Mouse (Mus musculus) myocyte (in vitro differentiated cells): Measurements from ENCODE around the gene Akap13. TPM values are rescaled to one million over a fixed set of nuclear protein-coding genes. Genes with fewer than 3 reads are reported as not detected.
A peak's percentile ranks its signal among the peaks of the same experiment; 100 is the strongest.

Source experiments
- H3K27me3 ChIP-seq: one replicate; pipeline ENCODE4 v1.6.1; 2011; ENCODE audit not compliant: control insufficient read depth, insufficient read depth, insufficient read length
- H3K36me3 ChIP-seq: one replicate; pipeline ENCODE4 v1.6.1; 2011; ENCODE audit not compliant: control insufficient read depth, insufficient read depth
- H3K4me2 ChIP-seq: one replicate; pipeline ENCODE4 v1.6.1; 2011; ENCODE audit warnings: low read depth, control low read depth
- H3K4me3 ChIP-seq: one replicate; pipeline ENCODE4 v1.5.1; 2011; ENCODE audit warnings: mild to moderate bottlenecking, control low read depth, moderate library complexity
- H3K79me2 ChIP-seq: one replicate; pipeline ENCODE4 v1.6.1; 2011; ENCODE audit not compliant: control insufficient read depth, insufficient read depth
- H3ac ChIP-seq: one replicate; pipeline ENCODE4 v1.6.1; 2011; ENCODE audit not compliant: control insufficient read depth, insufficient read length
- CEBPB ChIP-seq: IDR thresholded peaks from 2 replicates; pipeline ENCODE4 v1.6.1; 2011; ENCODE audit warnings: mild to moderate bottlenecking, moderate library complexity; ENCODE audit not compliant: poor library complexity, insufficient read depth, severe bottlenecking
- E2F4 ChIP-seq: IDR thresholded peaks from one replicate; pipeline ENCODE4 v1.6.1; 2011; ENCODE audit warnings: mild to moderate bottlenecking, control low read depth, moderate library complexity; ENCODE audit not compliant: insufficient read depth
- MAX ChIP-seq: IDR thresholded peaks from one replicate; pipeline ENCODE4 v1.6.1; 2011; ENCODE audit warnings: low read depth, mild to moderate bottlenecking, control low read depth
- MYOD1 ChIP-seq, 3 experiments: IDR thresholded peaks; one replicate each; pipeline ENCODE4 v1.6.1; 2011; ENCODE audit warnings: control low read depth in 2 of 3, low read depth in 2 of 3, mild to moderate bottlenecking in 2 of 3, moderate library complexity in 1 of 3; ENCODE audit not compliant: insufficient read length in 2 of 3, control insufficient read depth in 1 of 3
- MYOG ChIP-seq, 3 experiments: IDR thresholded peaks; one replicate each; pipeline ENCODE4 v1.6.1; 2011; ENCODE audit warnings: control low read depth in 2 of 3, low read depth in 2 of 3, mild to moderate bottlenecking in 2 of 3; ENCODE audit not compliant: insufficient read length in 2 of 3, control insufficient read depth in 1 of 3, insufficient read depth in 1 of 3
- POLR2A ChIP-seq: IDR thresholded peaks from one replicate; pipeline ENCODE4 v1.6.1; 2011; ENCODE audit warnings: low read depth, mild to moderate bottlenecking, control low read depth, moderate library complexity; ENCODE audit not compliant: insufficient read length
- POLR2AphosphoS2 ChIP-seq: IDR thresholded peaks from one replicate; pipeline ENCODE4 v1.6.1; 2011; ENCODE audit warnings: low read depth, control low read depth; ENCODE audit not compliant: insufficient read length
- REST ChIP-seq: IDR thresholded peaks from one replicate; pipeline ENCODE4 v1.6.1; 2011; ENCODE audit warnings: mild to moderate bottlenecking, control low read depth, moderate library complexity; ENCODE audit not compliant: insufficient read depth, insufficient read length
- SRF ChIP-seq: IDR thresholded peaks from one replicate; pipeline ENCODE4 v1.6.1; 2011; ENCODE audit warnings: low read depth; ENCODE audit not compliant: control insufficient read depth, insufficient read length
- TCF12 ChIP-seq: IDR thresholded peaks from one replicate; pipeline ENCODE4 v1.6.1; 2011; ENCODE audit warnings: mild to moderate bottlenecking, control low read depth; ENCODE audit not compliant: poor library complexity, insufficient read depth, severe bottlenecking
- TCF3 ChIP-seq: IDR thresholded peaks from one replicate; pipeline ENCODE4 v1.6.1; 2011; ENCODE audit warnings: low read depth, control low read depth; ENCODE audit not compliant: insufficient read length
- USF1 ChIP-seq: IDR thresholded peaks from one replicate; pipeline ENCODE4 v1.6.1; 2011; ENCODE audit warnings: low read depth, mild to moderate bottlenecking, control low read depth, moderate library complexity
- polyA plus RNA-seq: library from polyadenylated mRNA; unstranded; fragments of >200 nt; fragmentation: generic; extraction: Trizol; gene quantifications from one replicate; pipeline ENCODE4 v1.2.1, GENCODE M21; 2012; ENCODE audit warnings: missing spikeins

Akap13 gene
- polyA plus RNA-seq, 1 experiment = 13.9 TPM

- Histone ChIP-seq H3K4me2 (peak overlapping the region; percentile 89), H3K79me2 (peaks cover 55% of the 10 kb centered on the region), H3K4me3 (peak overlapping the region; percentile 61), H3K27me3 (no peaks in the 10 kb centered on the region), H3ac (peak overlapping the region; percentile 52), H3K36me3 (no peaks in the 10 kb centered on the region)
- TF ChIP-seq TCF3 (no peak), CEBPB (peak; percentile 50; the same call in 1 of the 2 replicates)
Observed at GRCm38 (mm10) chr7:75456152-75456888, 986 bp downstream of the Akap13 start.

- Histone ChIP-seq H3ac (no peak overlapping the region), H3K27me3 (no peaks in the 10 kb centered on the region), H3K36me3 (no peaks in the 10 kb centered on the region), H3K4me2 (peak overlapping the region; percentile 89), H3K79me2 (peaks cover 94% of the 10 kb centered on the region), H3K4me3 (no peak overlapping the region)
- TF ChIP-seq TCF12 (no peak), MYOD1 (IDR thresholded peaks at IDR 0.05; ENCODE audit: control insufficient read depth in 1 of 3, insufficient read length in 2 of 3, low read depth in 2 of 3) (no peak), MYOG (IDR thresholded peaks at IDR 0.05; ENCODE audit: control insufficient read depth in 1 of 3, insufficient read depth in 1 of 3, insufficient read length in 2 of 3, low read depth in 2 of 3) (no peak), SRF (no peak), POLR2A (no peak), CEBPB (no peak), REST (no peak), TCF3 (no peak)
Observed at GRCm38 (mm10) chr7:75460290-75460689, 5.0 kb downstream of the Akap13 start.

- Histone ChIP-seq H3ac (no peak overlapping the region), H3K4me2 (peak overlapping the region; percentile 31), H3K4me3 (no peak overlapping the region), H3K36me3 (no peaks in the 10 kb centered on the region), H3K79me2 (peaks cover 100% of the 10 kb centered on the region), H3K27me3 (no peaks in the 10 kb centered on the region)
- no peak for TF ChIP-seq REST
- peak; percentile 46 for TF ChIP-seq USF1
Observed at GRCm38 (mm10) chr7:75463579-75464162, 8.3 kb downstream of the Akap13 start.

- TF ChIP-seq TCF12 (no peak), USF1 (no peak), MYOG (IDR thresholded peaks at IDR 0.05; ENCODE audit: control insufficient read depth in 1 of 3, insufficient read depth in 1 of 3, insufficient read length in 2 of 3, low read depth in 2 of 3) (no peak), POLR2A (no peak), E2F4 (no peak), CEBPB (no peak), MAX (no peak), MYOD1 (IDR thresholded peaks at IDR 0.05; ENCODE audit: control insufficient read depth in 1 of 3, insufficient read length in 2 of 3, low read depth in 2 of 3) (no peak), POLR2AphosphoS2 (no peak)
- Histone ChIP-seq H3K27me3 (no peaks in the 10 kb centered on the region), H3K4me2 (no peak overlapping the region), H3K4me3 (no peak overlapping the region), H3K36me3 (no peaks in the 10 kb centered on the region), H3ac (no peak overlapping the region), H3K79me2 (peaks cover 100% of the 10 kb centered on the region)
Observed at GRCm38 (mm10) chr7:75467791-75468190, 12.5 kb downstream of the Akap13 start.

DNA sequence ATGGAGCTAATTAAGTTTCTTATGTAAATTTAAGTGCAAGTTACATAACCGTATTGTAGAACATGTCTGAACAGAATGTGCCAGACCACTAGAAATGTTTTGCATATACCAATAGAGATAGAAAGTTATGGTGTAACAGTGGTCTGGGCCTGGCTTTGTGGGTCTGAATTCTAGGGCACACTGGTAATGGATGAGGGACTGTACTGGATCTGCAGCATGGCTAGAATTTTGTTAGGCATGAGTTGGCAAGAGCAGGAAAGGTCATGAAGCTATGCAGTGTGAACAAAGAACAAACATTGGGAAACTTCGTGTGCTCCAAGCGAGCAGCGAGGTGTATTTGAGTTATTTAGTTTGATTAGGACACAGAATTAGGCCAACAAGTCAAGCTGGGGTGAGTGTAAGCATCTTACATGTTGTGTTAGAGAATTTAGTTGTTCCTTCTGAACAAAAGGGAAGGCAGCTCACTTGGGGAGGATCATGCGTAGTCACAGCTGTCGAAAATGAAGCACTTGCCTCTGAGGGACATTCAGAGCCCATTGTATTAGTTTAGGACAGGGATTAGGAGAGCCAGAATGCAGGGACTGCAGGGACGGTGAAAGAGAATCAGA, 15.1 kb downstream of the Akap13 start:
- Histone ChIP-seq H3K4me3 (no peak overlapping the region), H3K79me2 (peaks cover 100% of the 10 kb centered on the region), H3K27me3 (no peaks in the 10 kb centered on the region), H3ac (no peak overlapping the region), H3K36me3 (no peaks in the 10 kb centered on the region), H3K4me2 (no peak overlapping the region)
- no peak for TF ChIP-seq SRF
- TF ChIP-seq REST = no peak
- TF ChIP-seq MYOD1 (IDR thresholded peaks at IDR 0.05; ENCODE audit: control insufficient read depth in 1 of 3, insufficient read length in 2 of 3, low read depth in 2 of 3) = no peak
- TF ChIP-seq USF1 = no peak
- TF ChIP-seq POLR2AphosphoS2 = no peak
- TF ChIP-seq POLR2A = no peak
- no peak for TF ChIP-seq CEBPB
- no peak for TF ChIP-seq MAX
- no peak for TF ChIP-seq TCF3
- TF ChIP-seq MYOG (IDR thresholded peaks at IDR 0.05; ENCODE audit: control insufficient read depth in 1 of 3, insufficient read depth in 1 of 3, insufficient read length in 2 of 3, low read depth in 2 of 3) = no peak
- no peak for TF ChIP-seq TCF12
- TF ChIP-seq E2F4 = no peak
